ENCODE assay signal across 9 mouse cellular contexts in the genomic region with DNA sequence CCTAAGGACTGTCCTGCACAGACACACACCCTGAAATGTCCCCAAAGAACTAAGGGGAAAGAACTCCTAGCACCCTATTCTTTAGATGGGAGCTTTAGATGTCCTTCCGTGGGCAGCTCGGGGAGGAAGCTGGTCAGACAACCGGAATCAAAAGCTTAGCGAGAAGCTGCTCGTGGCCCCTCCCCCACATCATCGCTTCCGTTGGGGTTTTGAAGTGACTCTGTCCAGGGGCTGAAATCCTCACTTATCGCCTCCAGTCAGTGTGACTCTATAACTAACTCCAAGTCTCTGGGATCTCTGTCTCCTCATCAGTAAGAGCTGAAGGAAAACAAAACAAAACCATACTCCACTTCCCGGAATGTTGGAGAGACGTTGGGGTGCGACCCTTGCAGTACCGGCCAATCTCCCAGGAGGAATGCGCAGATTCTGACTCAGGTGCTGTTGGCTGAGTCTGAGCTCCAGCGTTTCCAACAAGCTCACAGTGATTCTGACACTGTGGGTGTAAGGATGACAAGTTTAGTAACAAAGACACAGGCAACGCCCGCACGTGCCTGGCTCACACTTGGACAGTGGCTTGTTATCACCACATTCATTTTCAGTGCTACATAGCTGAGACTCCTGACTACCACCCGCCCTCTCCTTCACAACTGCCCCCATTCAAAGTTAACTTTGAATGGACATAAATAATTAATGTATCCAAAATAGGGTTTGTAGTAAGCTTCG. TPM values are rescaled to one million over a fixed set of nuclear protein-coding genes. Genes with fewer than 3 reads are reported as not detected.
DNase-seq lines count a peak whose midpoint lies in the region; ATAC-seq lines count a peak whose summit lies in the region.
"Had no signal": no experiment of that assay in that cellular context is flagged by ENCODE, and none has a peak within 500 bp of the region (broad histone marks: within the 10 kb centered on the region; RNA-seq: fewer than 3 reads in every experiment).

No protein-coding gene starts in this region.

- no peak overlapping the region for H3K4me3 ChIP-seq in kidney, embryonic 14.5 days (ENCODE audit: low read length)
- no peak overlapping the region for H3K4me3 ChIP-seq in limb, embryonic 12.5 days (replicated peaks)
- H3K4me3 ChIP-seq: layer of hippocampus, adult 2 months had no signal

- no peak for DNase-seq in kidney, postnatal 25 days
- DNase-seq in thymus, postnatal 14 days: peak; percentile 35
- no peak for DNase-seq in thymus, postnatal 0 days (ENCODE audit: low spot score)
- no peak for DNase-seq in neural tube, embryonic 10.5 days (ENCODE audit: extremely low spot score, low spot score)
- no peak for DNase-seq in layer of hippocampus, postnatal 36 days

- whole genome bisulfite sequencing in kidney, embryonic 14.5 days: 22% methylated on average over 19 of the region's 19 CpGs
- 23% methylated on average over 19 of the region's 19 CpGs for WGBS in limb, embryonic 12.5 days

- no peaks in the 10 kb centered on the region for H3K36me3 ChIP-seq in kidney, embryonic 14.5 days (ENCODE audit: control insufficient read depth, insufficient read depth, low read length)
- no peaks in the 10 kb centered on the region for H3K36me3 ChIP-seq in limb, embryonic 12.5 days

- H3K4me1 ChIP-seq in kidney, embryonic 14.5 days (ENCODE audit: control insufficient read depth, insufficient read depth, low read length): no peaks in the 10 kb centered on the region
- H3K4me1 ChIP-seq in limb, embryonic 12.5 days (replicated peaks): peaks cover 14% of the 10 kb centered on the region

- peak overlapping the region; percentile 21; the same call in 1 of the 2 replicates for H3K4me2 ChIP-seq in kidney, embryonic 14.5 days (replicated peaks; ENCODE audit: low read depth, low read length)
- peak overlapping the region; percentile 23; the same call in 1 of the 2 replicates for H3K4me2 ChIP-seq in limb, embryonic 12.5 days

- no peak overlapping the region for H3K27ac ChIP-seq in kidney, embryonic 14.5 days (ENCODE audit: low read depth, low read length)
- H3K27ac ChIP-seq in limb, embryonic 12.5 days: no peak overlapping the region
- H3K27ac ChIP-seq: layer of hippocampus, adult 2 months; macrophage had no signal

- H3K27me3 ChIP-seq in kidney, embryonic 14.5 days (ENCODE audit: control insufficient read depth, insufficient read depth, low read length): no peaks in the 10 kb centered on the region
- H3K27me3 ChIP-seq in limb, embryonic 12.5 days: peaks cover 17% of the 10 kb centered on the region

- no peak overlapping the region for H3K9ac ChIP-seq in kidney, embryonic 14.5 days (ENCODE audit: low read depth, low read length)
- H3K9ac ChIP-seq in limb, embryonic 12.5 days (replicated peaks): no peak overlapping the region

- H3K9me3 ChIP-seq in kidney, embryonic 14.5 days (ENCODE audit: control insufficient read depth, low read length): no peaks in the 10 kb centered on the region
- H3K9me3 ChIP-seq in limb, embryonic 12.5 days: no peaks in the 10 kb centered on the region

- no peak for ATAC-seq in kidney, embryonic 14.5 days (ENCODE audit: low FRiP score, low TSS enrichment)
- ATAC-seq in limb, embryonic 12.5 days (ENCODE audit: insufficient number of reproducible peaks, insufficient read depth, low FRiP score, low TSS enrichment, low read depth): no peak

RNA-seq across cellular contexts. Expression of gene Gpatch2l, which starts 51.9 kb away (rescaled TPM):
- 6.5 and 14.9 TPM in 2 replicates for polyA plus RNA-seq in kidney, embryonic 14.5 days (2014; fragmentation: Nextera tagmentation; extraction: Ambion mirVana)
- 16.5 and 17.7 TPM in 2 replicates for polyA plus RNA-seq in thymus, postnatal 0 days (2015; fragmentation: Nextera tagmentation; extraction: Ambion mirVana)
- polyA plus RNA-seq in limb, embryonic 12.5 days (2016; fragmentation: Nextera tagmentation; extraction: Ambion mirVana): 20.3 and 20.7 TPM in 2 replicates
- total RNA-seq in layer of hippocampus, postnatal 36 days (2021): 10 to 100 TPM; 29.3 to 30.2 TPM
